Mouse (Mus musculus): ENCODE results near the gene Eya3. TPM values are rescaled to one million over a fixed set of nuclear protein-coding genes. Genes with fewer than 3 reads are reported as not detected.

Eya3 gene
- polyA plus RNA-seq, 1 experiment: 23.0 TPM

DNA sequence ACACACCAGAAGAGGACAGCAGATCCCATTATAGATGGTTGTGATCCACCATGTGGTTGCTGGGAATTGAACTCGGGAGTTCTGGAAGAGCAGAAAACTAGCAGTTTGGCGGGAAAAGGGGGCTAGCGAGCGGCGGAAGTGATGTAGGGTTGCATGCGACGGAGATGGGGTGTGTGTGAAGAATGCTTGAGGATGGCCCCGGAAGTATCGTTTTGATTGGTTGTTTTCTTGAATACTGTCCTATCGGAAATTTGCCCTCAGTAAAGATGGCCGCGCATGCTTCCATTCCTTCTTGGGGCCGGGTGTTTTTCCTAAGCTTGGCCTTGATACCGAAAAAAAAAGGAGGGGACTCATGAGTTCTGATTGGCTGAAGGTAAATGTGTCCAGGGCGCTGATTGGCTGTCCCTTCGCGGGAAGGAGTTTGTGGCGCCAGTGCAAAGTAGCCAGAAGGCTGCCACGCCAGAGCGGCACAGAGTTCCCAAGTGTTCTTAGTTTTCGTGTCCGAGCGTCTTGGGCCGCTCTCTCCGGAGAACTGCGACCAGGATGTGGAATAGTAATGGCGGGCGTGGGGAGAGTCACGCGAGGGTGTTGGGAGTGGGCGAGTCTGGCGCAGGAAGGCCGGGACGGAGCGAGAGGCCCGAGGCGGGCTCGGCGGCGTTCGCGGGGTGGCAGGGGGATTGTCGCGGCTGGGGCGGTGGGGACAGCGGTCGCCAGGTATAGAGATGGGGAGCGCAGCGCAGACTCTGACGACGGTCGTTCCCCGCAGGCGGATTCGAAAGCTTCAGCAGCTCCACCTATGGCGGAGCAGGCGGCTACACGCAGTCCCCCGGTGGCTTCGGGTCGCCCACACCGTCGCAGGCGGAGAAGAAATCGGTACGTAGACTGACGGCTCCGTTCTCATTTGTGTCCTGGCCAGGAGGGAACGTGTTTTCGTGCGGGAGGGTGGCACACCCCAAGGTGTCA is 129.4 kb downstream of the Eya3 start, which contains the start of gene Rpa2:
Rpa2 (plus strand) TSS at position 419 of the 963 bp plus-strand sequence.
- Histone ChIP-seq H3K4me3 (ENCODE audit: insufficient read depth, poor library complexity, severe bottlenecking) (peak within 1 kb of the TSS; percentile 90), H3K27me3 (ENCODE audit: control insufficient read depth, insufficient read depth, insufficient read length) (no peaks in the 10 kb centered on the region), H3K79me3 (ENCODE audit: low read depth) (peaks cover 12% of the 10 kb centered on the region), H3ac (ENCODE audit: control insufficient read depth, insufficient read length, low read depth) (peak within 1 kb of the TSS; percentile 94), H3K79me2 (ENCODE audit: control insufficient read depth, insufficient read depth) (peaks cover 25% of the 10 kb centered on the region), H3K36me3 (ENCODE audit: control insufficient read depth, insufficient read depth) (peaks cover 33% of the 10 kb centered on the region)
- TF ChIP-seq USF1 (IDR thresholded peaks at IDR 0.05; ENCODE audit: low read depth): no peak
- peak; percentile 86 for TF ChIP-seq MAX (IDR thresholded peaks at IDR 0.05)

DNA sequence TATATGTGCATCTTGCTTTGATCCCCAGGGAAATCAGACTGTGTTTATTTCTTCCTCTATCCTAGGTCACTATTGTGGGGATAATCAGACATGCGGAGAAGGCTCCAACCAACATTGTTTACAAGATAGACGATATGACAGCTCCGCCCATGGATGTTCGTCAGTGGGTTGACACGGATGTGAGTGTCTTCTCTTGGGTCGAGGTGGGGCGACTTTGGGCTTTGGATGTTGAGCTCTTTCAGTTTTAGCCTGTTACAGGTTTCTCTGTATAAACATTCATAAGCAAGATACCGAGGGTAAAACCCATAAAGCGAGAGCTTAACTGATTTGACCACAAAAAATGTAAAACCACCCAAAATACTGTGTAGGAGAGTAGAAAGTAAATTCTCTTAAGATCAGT is 133.0 kb downstream of the Eya3 start:
- no peak for TF ChIP-seq CTCF (IDR thresholded peaks at IDR 0.05; ENCODE audit: control insufficient read depth, insufficient read depth, insufficient read length)
- no peak for TF ChIP-seq FOSL1 (IDR thresholded peaks at IDR 0.05; ENCODE audit: insufficient read depth, low read length, poor library complexity, severe bottlenecking)
- TF ChIP-seq MYOG (IDR thresholded peaks at IDR 0.05; ENCODE audit: control insufficient read depth, extremely low read depth, insufficient read length): no peak
- no peak for TF ChIP-seq CEBPB (IDR thresholded peaks at IDR 0.05; ENCODE audit: low read depth)
- no peak for TF ChIP-seq MYOD1 (IDR thresholded peaks at IDR 0.05; ENCODE audit: control insufficient read depth, insufficient read length, low read depth)
- no peak for TF ChIP-seq USF1 (IDR thresholded peaks at IDR 0.05; ENCODE audit: low read depth)
- no peak for TF ChIP-seq MAX (IDR thresholded peaks at IDR 0.05)
- Histone ChIP-seq H3K79me3 (ENCODE audit: low read depth) (peaks cover 12% of the 10 kb centered on the region), H3ac (ENCODE audit: control insufficient read depth, insufficient read length, low read depth) (no peak overlapping the region), H3K79me2 (ENCODE audit: control insufficient read depth, insufficient read depth) (peaks cover 25% of the 10 kb centered on the region), H3K27me3 (ENCODE audit: control insufficient read depth, insufficient read depth, insufficient read length) (no peaks in the 10 kb centered on the region), H3K36me3 (ENCODE audit: control insufficient read depth, insufficient read depth) (peaks cover 69% of the 10 kb centered on the region), H3K4me3 (ENCODE audit: insufficient read depth, poor library complexity, severe bottlenecking) (no peak overlapping the region)

Other genes with a start within 250 kb of the Eya3 start
- 21.8 TPM for gene Phactr4, start 216.5 kb upstream of the Eya3 start, polyA plus RNA-seq (2012; fragmentation: generic; extraction: Trizol)
- gene Med18, start 175.1 kb upstream of the Eya3 start, polyA plus RNA-seq (2012; fragmentation: generic; extraction: Trizol): 13.4 TPM
- 21.5 TPM for gene Sesn2, start 128.5 kb upstream of the Eya3 start, polyA plus RNA-seq (2012; fragmentation: generic; extraction: Trizol)
- gene Atpif1, start 105.3 kb upstream of the Eya3 start, polyA plus RNA-seq (2012; fragmentation: generic; extraction: Trizol): 596 TPM
- gene Dnajc8, start 103.4 kb upstream of the Eya3 start, polyA plus RNA-seq (2012; fragmentation: generic; extraction: Trizol): 104 TPM
- 0.01 TPM for gene Ptafr, start 74.9 kb upstream of the Eya3 start, polyA plus RNA-seq (2012; fragmentation: generic; extraction: Trizol)
- 4.7 TPM for gene Xkr8, start 93.6 kb downstream of the Eya3 start, polyA plus RNA-seq (2012; fragmentation: generic; extraction: Trizol)
- 21.4 TPM for gene Smpdl3b, start 118.3 kb downstream of the Eya3 start, polyA plus RNA-seq (2012; fragmentation: generic; extraction: Trizol)
- 63.9 TPM for gene Rpa2, start 129.3 kb downstream of the Eya3 start, polyA plus RNA-seq (2012; fragmentation: generic; extraction: Trizol)
- gene Themis2, start 157.4 kb downstream of the Eya3 start, polyA plus RNA-seq (2012; fragmentation: generic; extraction: Trizol): not detected
- gene Ppp1r8, start 204.2 kb downstream of the Eya3 start, polyA plus RNA-seq (2012; fragmentation: generic; extraction: Trizol): 81.7 TPM
- gene Stx12, start 245.5 kb downstream of the Eya3 start, polyA plus RNA-seq (2012; fragmentation: generic; extraction: Trizol): 19.2 TPM